Mouse (Mus musculus) T-helper 2 cell (primary cell): ENCODE results near the gene 6030498E09Rik.

Source experiments
- in situ Hi-C: fragments of 300-600 bp; cut with MboI, MseI; formaldehyde crosslinking; loops from one replicate; pipeline ENCODE4 v1.15.1; 2025; ENCODE audit warnings: high pct_unique_total_duplicates

Gene 6030498E09Rik

DNA sequence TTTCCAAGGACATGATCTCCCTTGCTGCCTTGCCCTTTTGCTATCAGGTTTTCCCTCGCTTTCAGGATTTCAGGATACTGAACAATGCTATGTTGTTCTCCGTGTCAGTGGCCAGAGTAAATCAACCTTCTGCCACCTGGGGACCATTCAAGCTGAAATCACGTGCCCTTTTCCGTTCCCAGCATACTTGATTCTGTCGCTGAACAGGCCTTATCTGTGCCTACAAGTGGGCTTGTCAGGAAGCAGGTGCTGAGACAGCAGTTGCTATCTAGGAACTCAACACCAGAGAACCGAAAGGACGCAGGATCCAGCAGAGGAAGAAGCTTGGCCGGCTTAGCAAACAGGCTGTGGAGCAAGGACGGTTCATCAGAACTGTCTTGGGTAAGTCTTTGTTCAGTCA, at the start of gene 6030498E09Rik:
TSS of gene 6030498E09Rik (plus strand) at position 194 of the 400 bp plus-strand sequence.
- in situ Hi-C loops: no loop called here

- in situ Hi-C loops: no loop called here
These were observed 42.4 kb upstream of the 6030498E09Rik start for GRCm38 (mm10) chrX:38730081-38730480.

GRCm38 (mm10) chrX:38730639-38731038, 41.8 kb upstream of the 6030498E09Rik start:
- in situ Hi-C loops: no loop called here

GRCm38 (mm10) chrX:38733683-38734082, 38.8 kb upstream of the 6030498E09Rik start:
- in situ Hi-C loops: no loop called here

DNA sequence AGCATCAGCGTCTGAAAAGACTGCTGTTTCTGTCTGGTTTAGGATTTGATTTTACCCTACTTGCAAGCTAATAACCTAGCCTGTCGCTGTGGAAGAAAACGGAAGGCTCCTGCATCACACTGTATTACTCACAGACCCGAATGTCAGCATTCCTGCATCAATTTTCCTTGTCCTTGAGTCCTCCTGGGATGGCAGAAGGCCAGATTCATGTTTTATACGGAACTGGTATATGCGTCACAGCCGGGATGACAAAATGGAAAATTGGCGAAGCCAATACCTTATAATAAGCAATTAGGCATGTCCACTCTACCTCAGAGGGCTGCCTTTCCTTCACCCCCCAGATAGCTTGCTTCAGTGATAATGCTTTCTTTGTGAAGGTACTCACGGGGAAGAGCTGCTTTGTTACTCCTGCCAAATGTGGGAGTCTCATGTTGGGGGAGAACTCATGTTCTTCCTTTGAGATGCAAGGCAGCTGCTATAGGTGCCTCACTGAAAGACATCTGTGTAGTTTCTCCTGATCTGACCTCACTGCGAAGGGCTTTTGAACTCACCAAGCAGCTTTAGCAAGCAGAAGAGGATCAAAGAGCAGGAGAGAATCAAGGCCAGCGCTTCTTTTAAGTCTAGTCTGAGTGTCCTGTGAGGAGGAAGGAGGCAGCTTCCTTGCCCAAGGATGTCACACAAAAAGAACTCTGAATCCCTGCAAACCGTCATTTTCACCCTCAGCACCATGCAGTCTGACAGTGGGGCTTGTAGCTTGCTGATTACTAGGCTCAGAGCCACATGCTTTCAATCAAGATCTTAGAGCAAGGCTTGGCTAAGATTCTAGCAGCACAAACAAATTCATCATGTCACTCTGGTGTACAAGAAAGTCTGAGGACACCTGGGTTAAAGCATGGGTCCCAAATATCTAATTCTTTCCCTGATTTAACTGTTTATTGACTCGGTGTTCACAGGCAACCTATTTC, 37.3 kb upstream of the 6030498E09Rik start:
- in situ Hi-C loops: no loop called here

GRCm38 (mm10) chrX:38771453-38771852, 1.0 kb upstream of the 6030498E09Rik start:
- in situ Hi-C loops: no loop called here

DNA sequence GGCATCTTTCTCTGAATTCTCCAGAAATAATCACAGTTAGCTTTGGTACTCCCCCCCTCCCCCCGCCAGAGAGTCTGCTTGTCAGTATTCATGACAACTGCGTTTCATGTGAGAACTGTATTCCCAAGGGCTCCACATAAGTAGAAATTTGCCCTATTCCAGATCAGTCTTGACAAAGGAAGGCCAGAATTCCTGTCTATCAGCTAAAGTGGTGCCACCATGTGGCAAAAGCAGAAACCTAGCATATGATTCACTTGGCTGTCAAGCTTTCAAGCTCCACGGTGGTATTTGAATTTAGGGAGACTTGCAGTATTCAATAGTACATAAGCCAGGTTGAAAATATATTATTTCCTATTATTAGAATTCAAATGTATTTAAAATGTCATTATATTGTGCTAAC, 585 bp upstream of the 6030498E09Rik start:
- in situ Hi-C loops: no loop called here

GRCm38 (mm10) chrX:38794373-38794772, 21.9 kb downstream of the 6030498E09Rik start:
- in situ Hi-C loops: loop anchor here (10.0 kb wide), 1 partner anchor 760 kb away; no protein-coding TSS in a partner anchor

GRCm38 (mm10) chrX:38813934-38814333, 41.5 kb downstream of the 6030498E09Rik start:
- in situ Hi-C loops: no loop called here

GRCm38 (mm10) chrX:38816841-38817240, 44.4 kb downstream of the 6030498E09Rik start:
- in situ Hi-C loops: no loop called here

GRCm38 (mm10) chrX:38958571-38958970, 186.1 kb downstream of the 6030498E09Rik start:
- in situ Hi-C loops: no loop called here

- in situ Hi-C loops: no loop called here
These were observed 223.8 kb downstream of the 6030498E09Rik start for GRCm38 (mm10) chrX:38996265-38996664.
